Mouse (Mus musculus) liver, embryonic 16.5 days (tissue): ENCODE measurements around the gene Jag1. TPM values are rescaled to one million over a fixed set of nuclear protein-coding genes. Genes with fewer than 3 reads are reported as not detected.

ENCODE experiments used
- ATAC-seq: fragments of 200-750 bp; cut with Nextera tagmentation; 2 replicates; pipeline ENCODE4 v1.8.0; 2017; ENCODE audit warnings: low read depth, mild to moderate bottlenecking, moderate number of reproducible peaks, moderate library complexity
- H3K27ac ChIP-seq: fragments of 300-500 bp; sonication (generic); 2 replicates; pipeline ENCODE4 v1.5.1; 2014; ENCODE audit warnings: mild to moderate bottlenecking, low read length
- H3K27me3 ChIP-seq: fragments of 300-500 bp; sonication (generic); 2 replicates; pipeline ENCODE4 v1.6.1; 2014; ENCODE audit warnings: low read depth, low read length, mixed read lengths; ENCODE audit not compliant: control insufficient read depth, insufficient read depth
- H3K36me3 ChIP-seq: fragments of 300-500 bp; sonication (generic); 2 replicates; pipeline ENCODE4 v1.6.1; 2014; ENCODE audit warnings: mild to moderate bottlenecking; ENCODE audit not compliant: control insufficient read depth, insufficient read depth
- H3K4me1 ChIP-seq: fragments of 300-500 bp; sonication (generic); 2 replicates; pipeline ENCODE4 v1.6.1; 2014; ENCODE audit warnings: low read depth, low read length, mixed read lengths; ENCODE audit not compliant: control insufficient read depth
- H3K4me2 ChIP-seq: fragments of 300-500 bp; sonication (generic); 2 replicates; pipeline ENCODE4 v1.6.1; 2014; ENCODE audit warnings: low read depth, low read length, mixed read lengths
- H3K4me3 ChIP-seq: fragments of 300-500 bp; sonication (generic); 2 replicates; pipeline ENCODE4 v1.5.1; 2014; ENCODE audit warnings: low read depth, mild to moderate bottlenecking, low read length
- H3K9ac ChIP-seq: fragments of 300-500 bp; sonication (generic); 2 replicates; pipeline ENCODE4 v1.6.1; 2014; ENCODE audit warnings: low read depth, low read length
- H3K9me3 ChIP-seq: fragments of 300-500 bp; sonication (generic); replicated peaks from 2 replicates; pipeline ENCODE4 v1.6.1; 2016; ENCODE audit warnings: low read length; ENCODE audit not compliant: control insufficient read depth
- WGBS: fragments of 180-500 bp; shearing (Covaris S2); extraction: QIAGEN DNeasy Blood & Tissue Kit; methylation state at CpG from one replicate; pipeline ENCODE4 v1.1.7; 2014; ENCODE audit not compliant: insufficient replicate concordance; 5-methylcytosine and 5-hydroxymethylcytosine counted together
- polyA plus RNA-seq: library from polyadenylated mRNA; unstranded; fragments of >200 nt; fragmentation: Nextera tagmentation; extraction: Ambion mirVana; gene quantifications from 2 replicates; pipeline ENCODE4 v1.2.1, GENCODE M21; 2015

Gene Jag1
- polyA plus RNA-seq, 1 experiment from 2014 or later: 0.89 TPM

DNA sequence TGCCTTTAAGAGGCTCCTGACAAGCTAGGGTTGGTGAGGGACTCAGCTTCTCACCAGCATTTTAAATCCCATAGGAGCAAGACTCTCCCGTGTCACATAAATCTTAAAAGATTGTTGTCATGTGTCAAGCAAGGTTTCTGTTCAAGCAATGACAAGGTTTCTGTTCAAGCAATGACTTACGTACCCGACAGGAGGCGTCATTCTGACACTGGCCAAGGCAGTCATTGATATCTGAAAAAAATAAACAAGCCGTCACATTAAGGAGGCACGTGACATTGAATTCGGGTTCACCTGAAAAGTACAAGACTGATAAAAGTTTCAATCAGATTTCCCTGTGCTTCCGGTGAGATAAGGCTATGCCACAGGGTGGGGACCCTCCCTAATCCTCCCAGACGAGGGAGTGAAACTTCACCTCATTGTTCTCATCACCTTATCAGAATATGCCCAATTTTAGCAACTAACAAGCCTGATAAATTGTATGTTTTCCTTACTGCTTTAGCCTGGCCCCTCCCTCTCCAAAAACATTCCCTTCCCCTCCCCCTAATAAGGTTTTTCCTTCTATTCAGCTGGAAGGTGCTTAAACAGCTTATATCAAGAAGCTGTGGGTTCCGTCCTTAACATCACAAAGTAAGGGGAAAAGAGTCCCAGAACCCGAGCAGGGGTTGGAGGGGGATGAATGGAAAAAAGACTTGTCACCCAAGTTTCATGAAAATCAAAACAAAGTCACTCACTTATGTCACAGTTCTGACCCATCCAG lies 24.5 kb downstream of the Jag1 start:
- no peaks in the 10 kb centered on the region for H3K9me3 ChIP-seq
- H3K4me3 ChIP-seq: no peak overlapping the region
- H3K9ac ChIP-seq: no peak overlapping the region
- ATAC-seq: no peak
- no peaks in the 10 kb centered on the region for H3K4me1 ChIP-seq
- no peak overlapping the region for H3K27ac ChIP-seq
- no peak overlapping the region for H3K4me2 ChIP-seq
- H3K36me3 ChIP-seq: no peaks in the 10 kb centered on the region
- no peaks in the 10 kb centered on the region for H3K27me3 ChIP-seq
- 53% methylated on average over 11 of the region's 11 CpGs for WGBS

- Histone ChIP-seq H3K4me3 (no peak overlapping the region), H3K4me1 (no peaks in the 10 kb centered on the region), H3K27ac (no peak overlapping the region), H3K4me2 (no peak overlapping the region), H3K27me3 (no peaks in the 10 kb centered on the region), H3K9ac (no peak overlapping the region), H3K36me3 (no peaks in the 10 kb centered on the region), H3K9me3 (no peaks in the 10 kb centered on the region)
- 62% methylated on average over 6 of the region's 6 CpGs for WGBS
- no peak for ATAC-seq
Observed at GRCm38 (mm10) chr2:137087705-137088104, 28.7 kb downstream of the Jag1 start.

DNA sequence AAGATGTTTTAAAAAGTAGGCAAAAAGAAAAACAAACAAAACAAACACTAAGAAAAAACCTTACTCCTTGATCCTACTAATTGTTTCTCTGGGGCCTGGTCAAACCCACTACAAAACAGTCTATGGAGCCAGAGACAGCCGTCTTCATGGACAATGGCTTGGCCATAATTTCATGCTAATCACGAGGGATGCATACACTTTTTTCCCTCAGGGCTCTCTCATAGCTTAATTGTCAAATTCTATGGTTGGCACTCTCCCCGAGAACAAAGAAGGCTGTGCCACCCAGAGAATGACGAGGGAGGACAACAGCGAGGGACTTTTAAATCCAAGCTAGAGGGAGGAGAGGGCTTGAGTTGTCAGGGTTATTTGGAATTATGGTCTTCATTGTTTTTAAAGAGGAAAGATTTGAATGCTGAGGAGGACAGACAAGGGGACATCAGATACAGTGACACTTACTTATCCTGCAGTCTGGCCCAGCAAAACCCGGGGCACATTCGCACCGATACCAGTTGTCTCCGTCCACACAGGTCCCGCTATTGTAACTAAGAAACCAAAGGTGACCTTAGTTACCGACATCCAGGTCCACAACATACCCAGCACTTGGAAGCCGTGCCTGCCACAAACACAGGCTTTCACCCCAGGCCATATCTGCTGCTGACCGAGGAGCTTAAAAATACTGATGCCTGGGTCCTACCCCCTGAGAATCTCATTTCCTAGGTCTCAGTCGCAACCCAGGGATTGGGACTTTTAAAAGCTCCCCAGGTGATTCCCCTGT lies 29.6 kb downstream of the Jag1 start:
- H3K4me1 ChIP-seq: no peaks in the 10 kb centered on the region
- no peak overlapping the region for H3K9ac ChIP-seq
- H3K36me3 ChIP-seq: no peaks in the 10 kb centered on the region
- no peaks in the 10 kb centered on the region for H3K9me3 ChIP-seq
- H3K27ac ChIP-seq: no peak overlapping the region
- ATAC-seq: no peak
- 77% methylated on average over 14 of the region's 14 CpGs for WGBS
- no peak overlapping the region for H3K4me2 ChIP-seq
- H3K4me3 ChIP-seq: no peak overlapping the region
- no peaks in the 10 kb centered on the region for H3K27me3 ChIP-seq

- no peaks in the 10 kb centered on the region for H3K27me3 ChIP-seq
- H3K4me1 ChIP-seq: no peaks in the 10 kb centered on the region
- H3K9ac ChIP-seq: no peak overlapping the region
- WGBS: 61% methylated on average over 8 of the region's 8 CpGs
- no peak overlapping the region for H3K27ac ChIP-seq
- no peak for ATAC-seq
- no peak overlapping the region for H3K4me3 ChIP-seq
- H3K9me3 ChIP-seq: no peaks in the 10 kb centered on the region
- H3K36me3 ChIP-seq: no peaks in the 10 kb centered on the region
- H3K4me2 ChIP-seq: no peak overlapping the region
Observed at GRCm38 (mm10) chr2:137085257-137085656, 31.2 kb downstream of the Jag1 start.

DNA sequence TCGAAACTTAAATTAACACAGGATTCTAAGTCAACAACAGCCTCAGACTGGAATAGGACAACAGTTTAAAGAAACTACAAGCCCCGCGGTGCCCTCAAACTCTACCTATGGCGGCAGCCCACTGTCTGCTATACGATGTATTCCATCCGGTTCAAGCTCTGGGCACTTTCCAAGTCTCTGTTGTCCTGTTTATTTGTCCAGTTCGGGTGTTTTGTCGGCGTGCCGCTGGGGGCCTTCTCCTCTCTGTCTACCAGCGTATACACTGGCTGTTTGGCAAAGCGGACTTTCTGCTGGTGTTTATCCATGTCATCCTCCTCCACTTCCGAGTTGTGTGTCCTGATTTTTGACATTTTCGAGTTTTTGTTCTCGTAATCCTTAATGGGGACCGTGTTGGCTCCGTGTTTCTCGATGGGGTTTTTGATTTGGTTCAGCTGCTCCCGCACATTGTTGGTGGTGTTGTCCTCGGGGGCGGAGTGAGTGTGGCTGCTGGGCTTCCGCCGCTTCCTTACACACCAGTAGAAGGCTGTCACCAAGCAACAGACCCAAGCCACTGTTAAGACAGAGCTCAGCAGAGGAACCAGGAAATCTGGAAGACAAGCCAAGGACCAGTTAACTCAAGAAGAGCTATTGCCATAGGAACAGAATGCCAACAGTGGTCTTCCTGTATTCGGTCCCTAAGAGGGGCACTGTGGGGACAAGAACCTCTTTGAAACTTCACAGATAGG lies 33.4 kb downstream of the Jag1 start:
- Histone ChIP-seq H3K4me1 (no peaks in the 10 kb centered on the region), H3K9me3 (no peaks in the 10 kb centered on the region), H3K9ac (no peak overlapping the region), H3K27ac (no peak overlapping the region), H3K4me2 (no peak overlapping the region), H3K4me3 (no peak overlapping the region), H3K27me3 (no peaks in the 10 kb centered on the region), H3K36me3 (no peaks in the 10 kb centered on the region)
- ATAC-seq: no peak
- 80% methylated on average over 24 of the region's 24 CpGs for WGBS

- no peaks in the 10 kb centered on the region for H3K27me3 ChIP-seq
- WGBS: 66% methylated on average over 7 of the region's 7 CpGs
- H3K4me3 ChIP-seq: no peak overlapping the region
- no peak for ATAC-seq
- H3K4me1 ChIP-seq: no peaks in the 10 kb centered on the region
- no peaks in the 10 kb centered on the region for H3K36me3 ChIP-seq
- no peak overlapping the region for H3K9ac ChIP-seq
- no peak overlapping the region for H3K27ac ChIP-seq
- no peaks in the 10 kb centered on the region for H3K9me3 ChIP-seq
- no peak overlapping the region for H3K4me2 ChIP-seq
Observed at GRCm38 (mm10) chr2:137081001-137081400, 35.4 kb downstream of the Jag1 start.

DNA sequence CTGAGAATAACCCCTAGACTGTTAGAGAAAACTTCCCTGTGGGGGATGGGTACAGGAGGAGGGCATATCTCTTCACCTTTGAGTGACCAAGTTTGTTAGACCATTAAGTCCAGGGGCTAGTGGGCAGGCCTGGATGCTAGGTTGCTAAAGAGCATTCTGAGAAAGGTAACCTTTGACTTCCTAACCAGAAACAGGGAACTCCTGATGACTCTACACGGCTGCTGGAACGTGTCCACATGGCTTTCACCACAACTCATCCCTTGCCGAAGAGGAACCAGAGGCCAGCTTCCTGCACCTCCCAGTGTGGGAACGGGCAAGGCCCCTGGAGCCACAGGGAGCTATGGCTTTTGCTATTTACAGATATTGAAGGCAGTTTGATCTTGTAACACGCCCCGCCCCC lies 36.0 kb downstream of the Jag1 start:
- no peak for ATAC-seq
- H3K4me2 ChIP-seq: no peak overlapping the region
- no peaks in the 10 kb centered on the region for H3K27me3 ChIP-seq
- H3K4me3 ChIP-seq: no peak overlapping the region
- H3K36me3 ChIP-seq: no peaks in the 10 kb centered on the region
- no peaks in the 10 kb centered on the region for H3K9me3 ChIP-seq
- no peaks in the 10 kb centered on the region for H3K4me1 ChIP-seq
- H3K9ac ChIP-seq: no peak overlapping the region
- no peak overlapping the region for H3K27ac ChIP-seq
- WGBS: 50% methylated on average over 6 of the region's 6 CpGs

DNA sequence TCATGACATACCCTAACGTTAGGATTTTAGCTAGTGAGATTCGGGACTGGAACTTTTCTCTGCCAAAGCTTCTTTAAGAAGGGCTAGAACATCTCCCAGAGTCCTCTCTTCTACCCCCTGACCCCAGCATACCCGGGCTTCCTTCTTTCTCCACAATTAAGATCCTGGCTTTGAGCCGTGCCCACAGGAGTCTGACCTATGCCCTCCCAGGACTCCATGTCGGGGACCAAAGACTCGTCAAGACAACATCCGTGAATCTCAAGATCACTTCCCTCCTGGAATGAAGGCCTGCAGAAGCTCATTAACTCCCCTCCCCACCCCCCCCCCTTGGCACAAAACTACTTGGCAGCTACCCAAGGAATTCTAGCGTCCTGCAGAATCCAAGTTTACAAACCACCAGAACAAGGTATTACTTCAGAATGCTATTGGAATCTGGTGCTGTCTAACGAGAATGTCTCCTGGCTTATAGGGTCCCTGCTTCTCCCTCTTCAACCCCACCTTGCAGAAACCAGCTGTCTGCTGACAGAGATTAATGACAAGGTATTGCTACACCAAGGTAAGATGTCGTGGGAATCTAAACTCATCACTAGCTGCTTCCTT lies 36.6 kb downstream of the Jag1 start:
- H3K4me3 ChIP-seq: no peak overlapping the region
- H3K27me3 ChIP-seq: no peaks in the 10 kb centered on the region
- no peak overlapping the region for H3K9ac ChIP-seq
- no peaks in the 10 kb centered on the region for H3K4me1 ChIP-seq
- no peaks in the 10 kb centered on the region for H3K9me3 ChIP-seq
- 55% methylated on average over 10 of the region's 10 CpGs for WGBS
- H3K4me2 ChIP-seq: no peak overlapping the region
- no peak overlapping the region for H3K27ac ChIP-seq
- no peak for ATAC-seq
- H3K36me3 ChIP-seq: no peaks in the 10 kb centered on the region
